Mouse (Mus musculus): Measurements from ENCODE around the gene Rbm26. TPM values are rescaled to one million over a fixed set of nuclear protein-coding genes. Genes with fewer than 3 reads are reported as not detected.
A peak's percentile ranks its signal among the peaks of the same experiment; 100 is the strongest.

Rbm26 gene
- total and polyA plus RNA-seq, 2 experiments, result 4.5 to 12.6 TPM

GRCm38 (mm10) chr14:105164793-105165192 lies 12.3 kb downstream of the Rbm26 start:
- 81% methylated on average over 4 of the region's 4 CpGs for WGBS
- no peak for DNase-seq (ENCODE audit: extremely low read depth, low read depth, low spot score)
- Histone ChIP-seq H3K36me3 (ENCODE audit: control insufficient read depth, insufficient read depth, low read length) (peaks cover 2% of the 10 kb centered on the region; the same call in 1 of the 2 replicates), H3K27me3 (ENCODE audit: control insufficient read depth, insufficient read depth, low read length) (no peaks in the 10 kb centered on the region), H3K27ac (replicated peaks; ENCODE audit: insufficient read depth, low read depth, low read length) (no peak overlapping the region), H3K4me3 (ENCODE audit: insufficient read depth, low read depth, low read length) (no peak overlapping the region), H3K4me1 (ENCODE audit: control insufficient read depth, insufficient read depth, low read length) (no peaks in the 10 kb centered on the region; the same call in 1 of the 2 replicates), H3K79me2 (ENCODE audit: control insufficient read depth, insufficient read depth, low read length) (peaks cover 9% of the 10 kb centered on the region; the same call in 1 of the 2 replicates), H3K9ac (ENCODE audit: low read depth, low read length) (no peak overlapping the region)
- TF ChIP-seq POLR2A (IDR thresholded peaks at IDR 0.05; ENCODE audit: extremely low read depth, insufficient read depth, low read length) (no peak), CTCF (IDR thresholded peaks at IDR 0.05; ENCODE audit: low read depth, low read length) (no peak)

- H3K27ac ChIP-seq (replicated peaks; ENCODE audit: insufficient read depth, low read depth, low read length), result no peak overlapping the region
Measured at GRCm38 (mm10) chr14:105161334-105161733, 15.8 kb downstream of the Rbm26 start.

DNA sequence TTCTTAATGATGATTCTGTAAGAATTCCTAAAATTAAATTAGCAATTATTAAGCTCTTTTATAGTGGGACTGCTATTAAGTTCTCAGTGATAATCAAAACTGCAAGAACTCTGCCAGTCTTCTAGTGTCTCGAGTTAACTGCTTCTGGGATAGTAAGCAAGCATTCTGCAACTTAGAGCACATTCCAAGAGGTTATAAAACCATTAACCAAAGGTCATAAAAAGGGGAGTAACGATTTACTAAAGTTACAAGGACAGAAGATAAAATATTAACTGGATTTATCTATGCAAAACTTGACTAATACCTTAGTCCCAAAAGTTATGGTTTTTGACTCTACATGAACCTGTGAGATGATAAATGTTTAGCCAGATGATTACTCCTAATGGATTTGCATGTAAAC lies 18.6 kb downstream of the Rbm26 start:
- 21% methylated on average over 2 of the region's 2 CpGs for WGBS
- Histone ChIP-seq H3K36me3 (ENCODE audit: control insufficient read depth, insufficient read depth, low read length) (peaks cover 18% of the 10 kb centered on the region), H3K79me2 (ENCODE audit: control insufficient read depth, insufficient read depth, low read length) (peaks cover 3% of the 10 kb centered on the region; the same call in 1 of the 2 replicates), H3K9ac (ENCODE audit: low read depth, low read length) (no peak overlapping the region), H3K4me1 (ENCODE audit: control insufficient read depth, insufficient read depth, low read length) (no peaks in the 10 kb centered on the region; the same call in 1 of the 2 replicates), H3K4me3 (ENCODE audit: insufficient read depth, low read depth, low read length) (no peak overlapping the region), H3K27me3 (ENCODE audit: control insufficient read depth, insufficient read depth, low read length) (no peaks in the 10 kb centered on the region), H3K27ac (replicated peaks; ENCODE audit: insufficient read depth, low read depth, low read length) (no peak overlapping the region)
- peak; percentile 71 for DNase-seq (ENCODE audit: extremely low read depth, low read depth, low spot score)
- TF ChIP-seq POLR2A (IDR thresholded peaks at IDR 0.05; ENCODE audit: extremely low read depth, insufficient read depth, low read length), result no peak
- no peak for TF ChIP-seq CTCF (IDR thresholded peaks at IDR 0.05; ENCODE audit: low read depth, low read length)

More at GRCm38 (mm10) chr14:105161334-105161733, 15.8 kb downstream of the Rbm26 start:
- Histone ChIP-seq H3K4me3 (ENCODE audit: insufficient read depth, low read depth, low read length) (no peak overlapping the region), H3K27me3 (ENCODE audit: control insufficient read depth, insufficient read depth, low read length) (no peaks in the 10 kb centered on the region), H3K79me2 (ENCODE audit: control insufficient read depth, insufficient read depth, low read length) (peaks cover 3% of the 10 kb centered on the region; the same call in 1 of the 2 replicates), H3K4me1 (ENCODE audit: control insufficient read depth, insufficient read depth, low read length) (no peaks in the 10 kb centered on the region; the same call in 1 of the 2 replicates), H3K36me3 (ENCODE audit: control insufficient read depth, insufficient read depth, low read length) (peaks cover 14% of the 10 kb centered on the region), H3K9ac (ENCODE audit: low read depth, low read length) (no peak overlapping the region)
- no peak for TF ChIP-seq CTCF (IDR thresholded peaks at IDR 0.05; ENCODE audit: low read depth, low read length)
- TF ChIP-seq POLR2A (IDR thresholded peaks at IDR 0.05; ENCODE audit: extremely low read depth, insufficient read depth, low read length), result no peak
- no peak for DNase-seq (ENCODE audit: extremely low read depth, low read depth, low spot score)
- WGBS, result 96% methylated on average over 1 of the region's 1 CpGs

- Histone ChIP-seq H3K9ac (ENCODE audit: low read depth, low read length) (no peak overlapping the region), H3K4me3 (ENCODE audit: insufficient read depth, low read depth, low read length) (no peak overlapping the region), H3K27me3 (ENCODE audit: control insufficient read depth, insufficient read depth, low read length) (no peaks in the 10 kb centered on the region), H3K36me3 (ENCODE audit: control insufficient read depth, insufficient read depth, low read length) (peaks cover 20% of the 10 kb centered on the region), H3K79me2 (ENCODE audit: control insufficient read depth, insufficient read depth, low read length) (no peaks in the 10 kb centered on the region), H3K27ac (replicated peaks; ENCODE audit: insufficient read depth, low read depth, low read length) (no peak overlapping the region), H3K4me1 (ENCODE audit: control insufficient read depth, insufficient read depth, low read length) (no peaks in the 10 kb centered on the region)
- TF ChIP-seq POLR2A (IDR thresholded peaks at IDR 0.05; ENCODE audit: extremely low read depth, insufficient read depth, low read length) (no peak), CTCF (IDR thresholded peaks at IDR 0.05; ENCODE audit: low read depth, low read length) (no peak)
- DNase-seq (ENCODE audit: extremely low read depth, low read depth, low spot score), result no peak
- 99% methylated on average over 3 of the region's 3 CpGs for WGBS
Measured at GRCm38 (mm10) chr14:105134076-105134475, 43.1 kb downstream of the Rbm26 start.

- Histone ChIP-seq H3K27me3 (ENCODE audit: control insufficient read depth, insufficient read depth, low read length) (no peaks in the 10 kb centered on the region), H3K4me1 (ENCODE audit: control insufficient read depth, insufficient read depth, low read length) (peaks cover 14% of the 10 kb centered on the region), H3K27ac (replicated peaks; ENCODE audit: insufficient read depth, low read depth, low read length) (no peak overlapping the region; the same call in 1 of the 2 replicates), H3K79me2 (ENCODE audit: control insufficient read depth, insufficient read depth, low read length) (no peaks in the 10 kb centered on the region), H3K4me3 (ENCODE audit: insufficient read depth, low read depth, low read length) (no peak overlapping the region), H3K36me3 (ENCODE audit: control insufficient read depth, insufficient read depth, low read length) (peaks cover 29% of the 10 kb centered on the region), H3K9ac (ENCODE audit: low read depth, low read length) (no peak overlapping the region)
- peak; percentile 85 for DNase-seq (ENCODE audit: extremely low read depth, low read depth, low spot score)
- TF ChIP-seq CTCF (IDR thresholded peaks at IDR 0.05; ENCODE audit: low read depth, low read length), result no peak
- TF ChIP-seq POLR2A (IDR thresholded peaks at IDR 0.05; ENCODE audit: extremely low read depth, insufficient read depth, low read length), result no peak
- 65% methylated on average over 4 of the region's 4 CpGs for WGBS
Measured at GRCm38 (mm10) chr14:105127715-105128385, 49.3 kb downstream of the Rbm26 start.

DNA sequence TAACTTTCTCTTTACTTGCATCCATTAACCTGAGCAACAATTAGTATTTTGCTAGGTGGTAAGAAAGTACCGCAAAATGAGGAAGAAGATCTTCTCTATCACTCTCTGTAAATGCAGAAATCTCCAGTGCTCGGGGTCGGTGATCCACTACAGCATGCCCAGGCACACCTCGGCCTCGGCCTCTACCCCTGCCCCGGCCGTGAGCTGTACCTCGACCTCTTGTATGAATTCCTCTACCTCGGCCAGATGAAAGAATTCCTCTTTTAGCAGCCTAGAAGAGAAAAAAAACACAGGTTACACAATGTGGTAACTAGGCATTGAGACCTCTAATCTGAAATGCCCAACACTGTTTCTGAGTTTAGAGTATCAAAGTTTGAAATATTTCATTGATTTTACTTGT lies 52.6 kb downstream of the Rbm26 start:
- WGBS, result 36% methylated on average over 9 of the region's 9 CpGs
- no peaks in the 10 kb centered on the region for H3K27me3 ChIP-seq (ENCODE audit: control insufficient read depth, insufficient read depth, low read length)
- TF ChIP-seq CTCF (IDR thresholded peaks at IDR 0.05; ENCODE audit: low read depth, low read length), result no peak
- no peak for TF ChIP-seq POLR2A (IDR thresholded peaks at IDR 0.05; ENCODE audit: extremely low read depth, insufficient read depth, low read length)

More for the DNA sequence above, 52.6 kb downstream of the Rbm26 start:
- peak; percentile 90 for DNase-seq (ENCODE audit: extremely low read depth, low read depth, low spot score)
- Histone ChIP-seq H3K4me3 (ENCODE audit: insufficient read depth, low read depth, low read length) (no peak overlapping the region), H3K36me3 (ENCODE audit: control insufficient read depth, insufficient read depth, low read length) (peaks cover 30% of the 10 kb centered on the region), H3K9ac (ENCODE audit: low read depth, low read length) (no peak overlapping the region), H3K79me2 (ENCODE audit: control insufficient read depth, insufficient read depth, low read length) (no peaks in the 10 kb centered on the region), H3K27ac (replicated peaks; ENCODE audit: insufficient read depth, low read depth, low read length) (0 out of 2 replicates have a peak overlapping the region, but pooled peaks have one; percentile 3), H3K4me1 (ENCODE audit: control insufficient read depth, insufficient read depth, low read length) (peaks cover 14% of the 10 kb centered on the region)
